Mouse (Mus musculus): ENCODE results near the gene Avpr1b.

Gene Avpr1b

GRCm38 (mm10) chr1:131623644-131624043 is 24.6 kb downstream of the Avpr1b start:
- 95% methylated on average over 3 of the region's 3 CpGs for WGBS

- WGBS = 85% methylated on average over 3 of the region's 3 CpGs
Measured at GRCm38 (mm10) chr1:131624175-131624835, 25.3 kb downstream of the Avpr1b start.

- 93% methylated on average over 6 of the region's 6 CpGs for WGBS
Measured at GRCm38 (mm10) chr1:131626200-131626599, 27.2 kb downstream of the Avpr1b start.

DNA sequence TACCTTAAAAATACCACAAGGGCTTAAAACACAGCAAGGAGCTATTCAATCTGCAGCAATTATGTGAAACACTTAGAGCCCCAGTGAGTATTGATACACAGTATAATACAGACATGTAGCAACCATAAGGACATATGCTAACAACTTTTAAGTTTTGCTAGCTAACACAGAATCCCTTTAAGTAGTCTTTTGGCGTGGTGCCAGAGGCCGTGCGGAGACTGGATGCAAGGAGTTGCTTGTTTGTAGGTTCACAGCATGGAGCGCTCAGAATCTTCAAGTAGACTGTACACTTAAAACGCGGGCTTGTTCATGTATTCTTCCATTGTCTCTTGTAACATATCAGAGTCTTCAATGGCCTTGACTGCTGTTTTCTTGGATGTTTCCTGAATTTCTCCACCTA is 33.2 kb downstream of the Avpr1b start:
- WGBS = 30% methylated on average over 6 of the region's 6 CpGs

DNA sequence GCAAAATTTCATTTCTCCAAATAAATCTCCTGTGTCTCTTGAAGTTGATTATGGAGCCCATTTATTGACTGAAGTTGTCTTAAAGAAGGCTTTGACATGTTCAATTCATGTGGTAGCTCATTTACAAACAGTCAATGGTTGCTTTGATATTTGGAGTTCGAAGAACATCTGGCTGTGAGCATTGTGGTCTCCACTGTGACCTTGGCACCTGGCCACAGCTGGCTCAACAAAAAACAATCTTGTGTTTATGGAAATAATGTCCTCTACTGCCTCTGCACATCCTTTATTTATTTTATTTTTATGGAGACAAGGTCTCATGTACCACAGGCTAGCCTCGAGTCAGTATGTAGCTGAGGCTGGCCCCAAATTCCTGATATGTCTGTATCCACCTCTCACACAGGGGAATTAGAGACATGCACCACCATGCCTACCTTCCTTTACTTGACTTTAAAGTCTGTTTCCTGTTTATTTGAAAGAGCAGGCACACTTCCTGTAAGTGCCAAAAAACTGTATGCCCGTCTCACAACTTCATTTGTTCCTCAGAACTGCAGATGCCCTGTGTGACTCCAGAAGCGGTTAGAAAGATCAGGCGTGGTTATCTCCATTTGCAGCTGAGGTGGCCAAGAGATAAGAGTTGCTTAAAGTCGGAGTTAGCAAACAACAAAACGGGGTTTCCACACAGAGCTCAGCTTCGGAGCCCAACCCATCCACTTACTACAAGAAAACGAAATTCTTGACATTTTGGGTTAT is 38.9 kb downstream of the Avpr1b start, which contains the start of gene Ctse:
Ctse (plus strand) TSS at position 516 of the 750 bp plus-strand sequence.
- WGBS = 77% methylated on average over 9 of the region's 9 CpGs

DNA sequence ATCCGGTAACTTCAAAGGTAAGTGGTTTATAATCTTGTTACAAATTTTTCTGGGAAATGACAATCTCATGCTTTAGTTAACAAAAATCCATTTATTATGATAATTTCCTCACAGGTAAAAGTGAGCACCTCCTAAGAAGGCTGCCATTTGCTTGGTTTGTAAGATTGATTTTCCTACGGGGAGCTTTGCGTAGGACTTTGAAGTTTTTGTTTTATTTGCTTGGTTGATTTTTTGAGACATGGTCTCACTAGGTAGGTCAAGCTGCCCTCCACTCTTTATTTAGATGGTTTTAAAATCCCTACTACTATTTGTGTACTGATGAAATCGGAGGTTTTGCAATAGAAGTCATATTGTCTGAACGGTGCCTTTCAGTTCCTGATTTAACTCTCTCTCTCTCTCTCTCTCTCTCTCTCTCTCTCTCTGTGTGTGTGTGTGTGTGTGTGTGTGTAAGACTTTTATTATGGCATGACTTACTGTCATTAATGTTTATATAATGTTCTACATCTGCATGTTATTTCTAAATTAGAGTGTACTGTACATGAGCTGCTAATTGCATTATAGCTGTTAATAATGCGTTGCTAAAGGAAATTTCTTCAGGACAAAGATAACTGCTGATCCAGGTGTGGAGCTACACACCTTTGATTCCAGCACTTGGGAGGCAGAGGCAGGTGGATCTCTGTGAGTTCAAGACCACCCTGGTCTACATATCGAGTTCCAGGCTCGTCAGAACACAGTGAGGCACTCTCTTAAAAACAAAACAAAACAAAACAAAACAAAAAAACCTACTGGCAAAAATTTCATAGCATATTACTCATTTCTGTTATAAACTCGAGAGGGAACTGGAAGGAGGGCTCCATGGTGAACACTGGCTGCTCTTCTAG is 39.7 kb downstream of the Avpr1b start:
- WGBS = 87% methylated on average over 9 of the region's 9 CpGs

DNA sequence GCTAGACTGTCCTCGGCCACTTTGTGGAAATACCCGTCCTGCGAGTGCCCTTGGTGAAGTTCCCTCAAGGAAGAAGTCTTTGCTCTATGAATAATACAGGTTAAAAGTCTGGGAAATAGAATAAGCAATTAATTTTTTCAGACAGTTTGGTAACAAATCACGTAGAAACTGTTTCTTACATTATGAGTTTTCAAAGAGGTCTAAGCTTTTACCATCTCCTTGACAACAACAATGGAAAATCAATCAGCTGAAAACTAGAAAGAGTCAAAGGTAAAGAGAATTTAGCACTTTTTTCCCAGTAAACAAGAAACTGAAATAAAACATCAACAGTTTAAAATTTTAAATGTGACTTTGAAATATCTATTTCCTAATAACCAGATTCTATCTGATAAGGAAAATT is 41.0 kb downstream of the Avpr1b start:
- 89% methylated on average over 4 of the region's 4 CpGs for WGBS

DNA sequence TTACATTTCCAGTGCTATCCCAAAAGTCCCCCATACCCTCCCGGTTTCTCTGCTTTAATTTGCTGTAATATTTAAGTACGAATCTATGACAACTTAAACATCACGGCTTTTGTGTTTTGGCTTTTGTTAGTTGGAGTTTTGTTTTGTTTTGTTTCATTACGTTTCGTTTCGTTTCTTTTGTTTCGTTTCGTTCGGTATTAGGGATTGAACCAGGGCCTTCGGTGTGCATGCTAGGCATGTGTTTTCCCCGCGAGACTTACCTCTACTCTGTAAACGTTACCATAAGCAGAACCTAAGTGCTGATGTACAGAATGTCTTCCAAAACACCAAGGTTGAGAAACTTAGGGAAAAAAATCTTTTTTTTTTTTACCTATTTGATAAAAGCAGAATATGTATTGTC is 42.5 kb downstream of the Avpr1b start:
- 95% methylated on average over 13 of the region's 13 CpGs for WGBS

- WGBS = 95% methylated on average over 2 of the region's 2 CpGs
Measured at GRCm38 (mm10) chr1:131642251-131642650, 43.2 kb downstream of the Avpr1b start.

DNA sequence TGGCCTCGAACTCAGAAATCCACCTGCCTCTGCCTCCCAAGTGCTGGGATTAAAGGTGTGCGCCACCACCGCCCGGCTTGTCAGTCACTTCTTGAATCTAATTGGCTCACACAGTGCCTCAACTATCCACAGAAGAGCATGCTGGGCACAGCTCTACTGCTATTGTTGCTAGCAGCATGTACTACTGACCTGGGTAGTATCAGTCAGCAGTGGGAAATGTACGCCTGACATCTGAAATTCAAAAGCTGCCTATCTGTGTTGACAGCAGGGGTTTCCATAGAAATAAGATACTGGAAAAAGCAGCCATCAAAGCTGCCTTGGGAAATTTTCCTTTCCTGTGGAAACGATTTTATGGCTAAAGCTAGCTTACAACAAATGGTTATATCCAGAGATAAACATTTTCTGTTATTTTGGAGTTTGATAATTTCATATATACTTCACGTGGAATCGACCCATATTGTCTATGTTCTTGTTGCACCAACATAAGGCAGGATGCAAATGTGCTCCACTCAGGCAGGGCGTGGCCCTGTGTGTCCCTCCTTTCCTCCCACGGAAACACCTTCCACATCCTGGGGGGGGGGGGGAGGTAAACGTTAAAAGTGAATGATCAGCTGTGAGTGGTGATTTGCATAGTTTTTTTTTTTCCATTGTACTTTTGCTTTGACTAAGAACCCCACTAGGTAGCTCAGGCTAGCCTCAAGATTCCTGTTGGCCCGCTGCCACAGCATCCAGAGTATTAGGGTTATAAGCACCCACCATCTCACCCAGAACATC is 53.8 kb downstream of the Avpr1b start:
- 64% methylated on average over 12 of the region's 12 CpGs for WGBS

DNA sequence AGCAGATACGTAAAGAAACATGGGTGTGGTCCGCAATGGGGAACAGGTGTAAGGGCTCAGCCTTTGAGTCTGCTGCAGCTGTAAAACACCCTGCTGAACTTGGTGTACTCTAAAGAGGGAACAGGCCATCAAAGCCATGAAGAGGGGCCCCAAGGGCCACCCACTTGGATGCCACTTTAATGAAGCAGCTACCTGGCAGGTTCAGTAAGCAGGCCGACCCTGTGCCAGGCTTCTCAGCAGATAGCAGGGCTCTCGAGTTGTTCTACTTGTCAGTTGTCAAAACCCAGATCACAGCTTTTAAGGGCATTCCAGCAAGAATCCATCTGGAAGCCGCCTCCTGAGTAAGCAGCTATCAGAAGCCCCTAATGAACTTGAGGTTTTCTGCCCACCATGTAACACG is 56.6 kb downstream of the Avpr1b start:
- WGBS = 91% methylated on average over 6 of the region's 6 CpGs

DNA sequence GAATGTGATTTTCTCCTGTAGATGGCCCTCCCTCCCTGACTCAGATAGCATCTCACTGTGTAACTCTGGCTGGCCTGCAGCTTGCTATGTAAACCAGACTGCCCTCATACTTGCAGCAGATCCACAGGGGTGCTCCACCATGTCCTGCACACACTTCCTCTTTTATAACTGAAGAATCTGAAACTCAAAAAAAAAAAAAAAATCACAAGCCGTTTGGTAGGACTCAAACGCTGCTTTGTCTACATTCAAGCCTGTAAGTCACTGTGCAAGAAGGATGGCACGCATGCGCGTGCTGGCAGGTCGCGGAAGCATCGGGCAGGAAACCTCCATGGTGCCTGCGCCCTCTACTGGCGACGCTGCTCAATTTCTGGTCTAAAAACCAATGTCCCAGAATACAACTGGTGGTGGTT is 58.9 kb downstream of the Avpr1b start:
- WGBS = under 1% methylated on average over 11 of the region's 11 CpGs

DNA sequence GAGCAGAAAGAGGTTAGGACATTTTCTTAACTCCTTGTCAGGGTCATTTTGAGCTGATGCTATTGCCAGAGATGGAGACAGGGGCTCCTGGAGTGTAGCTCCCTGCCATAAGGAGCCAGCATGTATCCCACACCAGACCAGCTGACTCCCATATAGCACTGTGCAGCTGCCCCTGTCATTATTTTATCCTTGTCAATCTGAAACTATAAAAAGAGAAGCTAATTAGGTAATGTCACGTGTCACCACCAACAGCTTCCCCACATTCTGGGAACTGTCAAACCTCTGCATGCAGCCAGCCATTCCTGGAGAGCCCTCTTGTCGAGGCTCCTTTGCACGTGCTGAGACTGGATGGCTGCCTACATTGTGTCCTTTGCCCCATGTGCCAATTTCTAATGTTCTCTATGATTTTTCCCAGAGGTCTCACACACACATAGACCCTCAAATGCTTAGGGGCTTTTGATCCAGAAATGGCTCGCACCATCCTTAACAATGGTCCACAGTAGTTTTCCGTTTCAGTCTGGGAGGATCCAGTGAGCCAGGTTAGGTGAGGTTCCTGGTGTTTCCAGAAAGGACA is 60.6 kb downstream of the Avpr1b start:
- 77% methylated on average over 5 of the region's 5 CpGs for WGBS

DNA sequence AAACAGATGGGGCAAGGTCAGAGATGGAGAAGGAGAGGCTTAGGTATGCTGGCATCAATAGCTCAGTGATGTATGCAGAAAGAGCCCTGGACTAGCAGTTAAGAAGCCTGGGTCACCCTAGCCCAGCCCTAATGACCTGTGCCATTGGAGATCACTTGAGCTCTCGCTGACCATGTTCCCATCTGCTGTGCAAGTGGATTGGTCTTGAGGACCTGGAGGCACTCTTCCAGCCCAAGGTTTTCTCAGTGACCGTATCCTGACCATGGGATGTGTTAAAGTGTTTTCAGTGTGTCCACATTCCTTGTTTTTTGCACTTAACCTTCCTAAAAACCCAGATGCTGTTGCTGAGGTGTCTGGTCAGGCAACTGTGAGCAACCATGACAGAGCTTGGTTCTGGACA is 61.2 kb downstream of the Avpr1b start:
- 95% methylated on average over 2 of the region's 2 CpGs for WGBS

DNA sequence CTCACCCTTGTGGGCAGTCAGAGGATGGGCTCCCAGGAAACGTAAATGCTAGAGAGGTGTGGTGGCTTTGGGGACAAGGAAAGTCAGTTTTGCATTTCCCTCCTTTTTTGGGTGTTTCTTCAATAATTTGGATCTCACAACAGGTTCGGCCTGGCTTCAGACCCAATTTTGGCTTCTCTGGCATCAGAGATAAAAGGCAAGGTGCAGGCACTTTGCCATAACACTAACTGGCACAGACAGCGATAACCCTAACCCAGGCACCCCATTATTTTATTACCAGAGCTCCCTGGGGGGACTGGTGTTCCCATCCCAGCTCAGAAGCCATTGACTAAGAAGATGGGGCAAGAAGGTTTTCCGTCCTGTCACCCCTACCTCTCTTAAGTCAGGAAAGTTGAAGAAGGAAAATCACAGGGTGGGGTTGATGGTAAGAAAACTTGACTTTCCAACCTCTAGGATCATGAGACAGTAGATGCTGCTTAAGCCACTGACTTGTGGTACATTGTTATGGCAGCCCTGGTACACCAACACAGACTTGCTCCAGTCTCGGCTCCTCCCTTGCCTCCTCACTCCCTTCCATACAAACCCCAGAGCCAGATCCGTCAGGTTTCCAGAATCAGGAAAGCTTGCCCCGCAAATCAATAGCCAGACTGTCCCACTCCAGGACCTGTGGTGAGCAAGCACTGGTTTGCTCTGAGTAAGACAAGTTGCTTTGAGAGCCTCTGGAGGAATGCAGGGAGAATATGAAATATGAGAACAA is 61.9 kb downstream of the Avpr1b start:
- 84% methylated on average over 7 of the region's 7 CpGs for WGBS

Data from cerebral cortex, adult 2 months (tissue).